Mouse (Mus musculus): ENCODE measurements at regions not wholly inside any gene's neighbourhood (a gene's known extent, or its start where the extent isn't known, plus 50 kb on each side); places are given as distances from the start of the nearest gene placed in this dataset.
A peak's percentile ranks its signal among the peaks of the same experiment; 100 is the strongest.

DNA sequence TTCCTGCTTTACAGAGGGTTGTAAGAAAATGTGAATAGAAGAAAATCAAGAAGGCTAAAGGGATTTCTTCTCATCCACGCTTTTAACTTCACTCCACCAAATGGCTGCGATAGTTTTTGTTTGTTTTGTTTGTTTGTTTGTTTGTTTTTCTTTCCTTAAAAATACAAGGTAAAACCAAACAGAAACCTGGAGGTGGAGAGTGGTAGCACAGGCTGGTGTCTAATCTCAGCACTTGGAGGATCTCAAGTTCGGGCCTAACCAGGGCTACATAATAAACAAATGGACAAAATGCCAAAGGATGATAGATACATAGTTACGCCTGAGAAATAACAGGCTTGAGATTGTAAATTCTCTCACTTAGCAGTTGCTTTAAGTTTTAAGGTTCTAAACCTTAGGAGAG lies 50.8 kb upstream of the Mboat1 start:
- Histone ChIP-seq H3K4me2 (replicated peaks) (no peak overlapping the region), H3K9ac (no peak overlapping the region), H3K27ac (no peak overlapping the region), H3K36me3 (no peaks in the 10 kb centered on the region), H3K9me3 (replicated peaks) (0 out of 2 replicates have a peak, but pooled peaks cover 3% of the 10 kb centered on the region), H3K4me1 (0 out of 2 replicates have a peak, but pooled peaks cover 4% of the 10 kb centered on the region), H3K4me3 (no peak overlapping the region), H3K27me3 (no peaks in the 10 kb centered on the region)
- 69% methylated on average over 4 of the region's 4 CpGs for WGBS
- 0 out of 2 replicates have a peak, but pooled peaks have one; percentile 56 for ATAC-seq (ENCODE audit: low FRiP score)

DNA sequence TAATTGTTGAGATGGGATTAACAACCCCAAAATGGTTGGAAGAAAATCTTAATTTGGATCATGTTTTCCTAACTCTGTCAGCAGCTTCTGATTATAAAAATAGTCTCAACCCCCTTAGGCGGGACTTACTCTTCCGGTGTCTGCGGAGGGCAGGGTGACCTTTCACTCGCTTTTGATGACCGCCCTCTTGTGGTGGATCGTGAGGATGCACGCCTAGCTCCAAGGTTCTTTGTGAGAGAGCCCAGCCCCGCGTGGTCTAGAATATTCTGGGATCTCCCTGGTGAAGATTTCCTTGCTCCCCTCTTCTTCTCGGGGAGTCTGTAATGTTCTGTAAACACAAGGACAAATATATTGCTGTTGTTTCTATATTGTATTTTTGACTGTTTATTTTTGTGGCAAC lies 51.3 kb upstream of the Mboat1 start:
- Histone ChIP-seq H3K9me3 (replicated peaks) (0 out of 2 replicates have a peak, but pooled peaks cover 3% of the 10 kb centered on the region), H3K4me1 (0 out of 2 replicates have a peak, but pooled peaks cover 4% of the 10 kb centered on the region), H3K9ac (no peak overlapping the region), H3K27ac (no peak overlapping the region), H3K36me3 (no peaks in the 10 kb centered on the region), H3K4me3 (no peak overlapping the region), H3K27me3 (no peaks in the 10 kb centered on the region), H3K4me2 (replicated peaks) (no peak overlapping the region)
- WGBS = 2% methylated on average over 10 of the region's 10 CpGs
- ATAC-seq (ENCODE audit: low FRiP score) = peak; percentile 91

DNA sequence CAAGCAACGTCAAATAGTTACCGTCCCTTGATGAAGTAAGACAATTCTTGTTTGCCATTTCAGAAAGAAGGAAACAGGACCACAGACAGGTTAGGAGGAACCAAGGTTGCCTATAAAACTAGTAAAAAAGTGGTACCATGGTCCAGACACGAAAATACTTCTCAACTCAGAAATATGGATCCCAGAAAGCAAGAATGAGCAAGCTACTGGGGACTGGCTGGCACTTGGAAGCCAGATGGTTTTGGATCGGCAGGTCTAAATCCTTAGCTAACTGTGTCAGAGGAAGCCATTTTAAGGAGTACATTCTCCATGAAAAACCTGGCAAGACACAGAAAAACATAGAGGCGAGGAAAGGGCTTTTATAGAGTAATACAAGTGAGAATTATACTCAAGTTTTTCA lies 51.9 kb upstream of the Mboat1 start:
- Histone ChIP-seq H3K4me3 (no peak overlapping the region), H3K4me1 (0 out of 2 replicates have a peak, but pooled peaks cover 4% of the 10 kb centered on the region)
- WGBS = 88% methylated on average over 5 of the region's 5 CpGs

DNA sequence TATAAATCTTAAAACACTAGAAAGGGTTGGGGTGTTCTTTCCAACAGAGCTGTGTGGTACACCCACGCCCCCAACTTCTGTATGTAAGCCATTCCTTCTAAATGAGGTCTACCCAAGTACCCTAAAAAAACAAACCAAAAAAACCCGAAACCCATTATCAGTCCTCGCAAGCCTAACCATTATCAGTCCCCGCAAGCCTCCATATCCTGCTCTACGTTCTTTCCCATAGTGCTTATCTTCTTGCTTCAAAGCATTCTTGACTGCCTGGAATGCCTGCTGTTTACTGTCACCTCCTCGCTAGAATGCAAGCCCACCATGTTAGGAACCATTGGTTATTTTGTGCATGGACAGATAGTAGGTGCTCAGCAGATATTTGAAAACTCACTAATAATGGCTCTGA lies 52.3 kb upstream of the Mboat1 start:
- no peak overlapping the region for H3K4me2 ChIP-seq (replicated peaks)
- H3K36me3 ChIP-seq = no peaks in the 10 kb centered on the region
- H3K27ac ChIP-seq = no peak overlapping the region
- H3K4me1 ChIP-seq = 0 out of 2 replicates have a peak, but pooled peaks cover 4% of the 10 kb centered on the region
- H3K4me3 ChIP-seq = no peak overlapping the region
- no peak overlapping the region for H3K9ac ChIP-seq
- no peak for ATAC-seq (ENCODE audit: low FRiP score)
- H3K27me3 ChIP-seq = no peaks in the 10 kb centered on the region
- no peaks in the 10 kb centered on the region for H3K9me3 ChIP-seq (replicated peaks)
- WGBS = 86% methylated on average over 6 of the region's 6 CpGs

More for the DNA sequence above, 51.9 kb upstream of the Mboat1 start:
- Histone ChIP-seq H3K36me3 (no peaks in the 10 kb centered on the region), H3K9me3 (replicated peaks) (0 out of 2 replicates have a peak, but pooled peaks cover 3% of the 10 kb centered on the region), H3K4me2 (replicated peaks) (no peak overlapping the region), H3K27me3 (no peaks in the 10 kb centered on the region), H3K9ac (no peak overlapping the region), H3K27ac (no peak overlapping the region)
- no peak for ATAC-seq (ENCODE audit: low FRiP score)

DNA sequence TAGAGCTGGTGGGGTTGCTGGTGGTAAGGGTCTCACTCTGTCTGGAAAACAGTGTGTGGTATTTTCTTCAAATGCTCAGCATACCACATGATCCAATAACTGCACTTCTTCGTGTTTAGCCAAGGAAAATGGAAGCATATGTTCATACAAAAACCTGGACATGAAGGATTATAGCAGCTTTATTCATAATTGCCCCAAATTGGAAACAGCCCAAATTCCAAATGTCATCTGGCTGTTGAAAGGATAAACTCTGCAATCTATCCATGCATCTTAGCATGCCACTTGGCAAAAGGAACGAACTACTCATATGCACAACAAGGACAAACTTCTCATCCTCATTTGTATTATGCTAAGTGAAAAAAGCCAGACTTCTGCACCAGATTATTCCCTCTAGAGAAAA lies 53.5 kb upstream of the Mboat1 start:
- H3K27ac ChIP-seq = no peak overlapping the region
- H3K4me2 ChIP-seq (replicated peaks) = no peak overlapping the region
- ATAC-seq (ENCODE audit: low FRiP score) = no peak
- no peaks in the 10 kb centered on the region for H3K27me3 ChIP-seq
- H3K9ac ChIP-seq = no peak overlapping the region
- 79% methylated on average over 2 of the region's 2 CpGs for WGBS
- no peaks in the 10 kb centered on the region for H3K9me3 ChIP-seq (replicated peaks)
- H3K4me3 ChIP-seq = no peak overlapping the region
- 0 out of 2 replicates have a peak, but pooled peaks cover 4% of the 10 kb centered on the region for H3K4me1 ChIP-seq
- no peaks in the 10 kb centered on the region for H3K36me3 ChIP-seq

DNA sequence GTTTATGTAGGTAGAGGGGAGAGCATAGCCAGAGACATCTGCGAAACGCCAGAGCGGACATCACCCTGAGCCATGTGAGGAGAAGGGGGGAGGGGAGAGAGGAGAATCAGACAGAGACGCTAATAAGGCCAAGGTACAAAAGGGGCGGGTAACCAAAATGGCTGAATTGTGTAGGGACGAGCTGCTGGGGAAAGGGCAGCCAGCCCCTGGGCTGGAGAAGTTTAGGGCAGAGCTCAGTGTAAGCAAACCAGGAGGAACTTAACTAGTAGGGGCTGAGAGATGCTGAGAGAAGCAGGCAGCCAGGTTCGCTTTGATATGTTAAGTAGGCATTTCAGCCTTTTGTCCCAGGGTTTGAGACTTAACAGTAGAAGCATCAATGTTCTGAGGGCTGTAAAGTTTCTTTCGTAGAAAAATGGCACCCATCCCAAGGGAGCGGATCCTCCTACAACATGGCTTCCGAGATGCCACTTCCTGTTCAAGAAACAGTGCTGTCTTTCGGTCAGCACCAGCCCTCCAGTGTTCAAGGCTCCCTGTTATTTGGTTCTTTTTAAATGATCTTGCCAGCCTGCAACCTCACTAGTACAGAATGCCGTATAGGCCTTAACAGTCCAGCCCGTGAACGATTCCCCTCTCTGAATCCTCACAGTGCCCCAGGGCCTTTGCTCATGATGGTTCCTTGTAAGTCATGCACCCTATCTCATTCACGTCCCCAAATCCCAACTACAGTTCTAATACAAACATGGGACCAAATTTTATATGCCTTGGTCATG lies 55.4 kb upstream of the Mboat1 start:
- Histone ChIP-seq H3K9me3 (replicated peaks) (no peaks in the 10 kb centered on the region), H3K9ac (no peak overlapping the region), H3K4me1 (0 out of 2 replicates have a peak, but pooled peaks cover 4% of the 10 kb centered on the region), H3K27me3 (no peaks in the 10 kb centered on the region), H3K36me3 (no peaks in the 10 kb centered on the region), H3K4me3 (no peak overlapping the region), H3K27ac (no peak overlapping the region), H3K4me2 (replicated peaks) (no peak overlapping the region)
- 64% methylated on average over 15 of the region's 15 CpGs for WGBS
- ATAC-seq (ENCODE audit: low FRiP score) = no peak

DNA sequence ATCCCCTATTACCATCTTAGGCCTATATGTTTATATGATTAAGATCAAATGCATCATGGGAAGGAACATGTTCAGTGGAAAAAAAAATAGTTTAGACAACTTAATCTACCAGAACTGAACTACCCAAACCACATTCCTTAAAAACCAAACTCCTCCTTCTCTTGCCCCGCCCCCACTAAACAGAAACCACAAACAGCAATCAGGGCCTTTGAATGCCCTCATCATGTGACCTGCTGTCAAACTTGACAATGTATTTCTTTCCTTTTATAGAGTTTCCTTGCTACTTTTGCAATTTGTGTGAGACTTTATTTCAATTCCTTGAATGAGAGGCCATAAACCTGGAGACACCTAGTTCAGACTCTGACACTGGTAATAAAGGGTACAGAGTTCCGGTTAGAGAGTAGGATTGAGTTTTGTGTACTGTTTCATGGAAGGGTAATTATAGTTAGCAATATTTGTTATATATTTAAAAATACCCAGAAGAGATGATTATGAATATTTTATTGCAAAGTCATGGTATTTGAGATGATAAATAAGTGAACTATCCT lies 61.7 kb upstream of the Mboat1 start:
- no peak overlapping the region for H3K4me3 ChIP-seq
- no peak for ATAC-seq (ENCODE audit: low FRiP score)
- H3K4me2 ChIP-seq (replicated peaks) = no peak overlapping the region
- H3K9me3 ChIP-seq (replicated peaks) = no peaks in the 10 kb centered on the region
- H3K27me3 ChIP-seq = no peaks in the 10 kb centered on the region
- no peak overlapping the region for H3K9ac ChIP-seq
- H3K36me3 ChIP-seq = no peaks in the 10 kb centered on the region
- no peak overlapping the region for H3K27ac ChIP-seq
- H3K4me1 ChIP-seq = no peaks in the 10 kb centered on the region
- WGBS = 90% methylated on average over 2 of the region's 2 CpGs

DNA sequence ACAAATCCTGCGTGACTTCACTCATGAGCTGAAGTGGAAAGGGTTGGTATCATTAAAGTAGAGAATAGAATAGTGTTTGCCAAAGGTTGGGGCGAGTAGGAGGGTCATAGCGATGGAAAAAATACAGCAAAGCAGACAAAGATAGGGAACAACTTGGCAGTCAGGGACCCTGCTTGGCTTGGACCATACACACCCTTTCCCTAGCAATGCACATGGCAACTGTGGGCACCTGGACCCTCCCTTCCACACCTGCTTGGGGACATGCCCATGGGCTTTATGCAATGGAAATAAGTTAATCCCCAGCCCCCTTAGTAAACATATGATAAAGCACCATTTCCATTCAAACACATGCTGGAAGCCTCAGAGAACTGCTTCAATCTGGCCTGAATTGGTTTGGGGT lies 62.2 kb upstream of the Mboat1 start:
- Histone ChIP-seq H3K27me3 (no peaks in the 10 kb centered on the region), H3K27ac (no peak overlapping the region), H3K4me3 (no peak overlapping the region), H3K4me2 (replicated peaks) (no peak overlapping the region), H3K9me3 (replicated peaks) (no peaks in the 10 kb centered on the region), H3K9ac (no peak overlapping the region), H3K36me3 (no peaks in the 10 kb centered on the region), H3K4me1 (no peaks in the 10 kb centered on the region)
- ATAC-seq (ENCODE audit: low FRiP score) = no peak
- WGBS = 81% methylated on average over 3 of the region's 3 CpGs

DNA sequence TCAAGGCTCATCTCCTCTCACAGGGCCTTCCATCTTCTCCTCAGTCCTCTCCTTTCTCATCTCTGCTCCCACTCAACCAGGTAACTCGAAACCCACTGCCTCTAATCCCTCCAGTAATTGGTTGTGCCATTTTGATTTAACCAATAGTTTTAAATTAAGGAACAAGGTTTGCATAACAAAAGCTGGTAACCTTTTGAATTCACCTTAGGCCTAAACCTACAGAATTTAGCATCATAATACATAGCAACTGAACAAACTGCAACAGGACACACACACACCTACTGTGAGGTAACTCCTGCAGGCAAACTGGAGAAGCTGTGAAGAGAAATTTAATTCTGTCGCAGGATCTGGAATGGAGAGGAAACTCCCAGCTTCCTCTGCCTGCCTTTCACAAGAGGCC lies 66.9 kb upstream of the Mboat1 start:
- no peaks in the 10 kb centered on the region for H3K36me3 ChIP-seq
- no peak overlapping the region for H3K4me3 ChIP-seq
- 54% methylated on average over 2 of the region's 2 CpGs for WGBS

DNA sequence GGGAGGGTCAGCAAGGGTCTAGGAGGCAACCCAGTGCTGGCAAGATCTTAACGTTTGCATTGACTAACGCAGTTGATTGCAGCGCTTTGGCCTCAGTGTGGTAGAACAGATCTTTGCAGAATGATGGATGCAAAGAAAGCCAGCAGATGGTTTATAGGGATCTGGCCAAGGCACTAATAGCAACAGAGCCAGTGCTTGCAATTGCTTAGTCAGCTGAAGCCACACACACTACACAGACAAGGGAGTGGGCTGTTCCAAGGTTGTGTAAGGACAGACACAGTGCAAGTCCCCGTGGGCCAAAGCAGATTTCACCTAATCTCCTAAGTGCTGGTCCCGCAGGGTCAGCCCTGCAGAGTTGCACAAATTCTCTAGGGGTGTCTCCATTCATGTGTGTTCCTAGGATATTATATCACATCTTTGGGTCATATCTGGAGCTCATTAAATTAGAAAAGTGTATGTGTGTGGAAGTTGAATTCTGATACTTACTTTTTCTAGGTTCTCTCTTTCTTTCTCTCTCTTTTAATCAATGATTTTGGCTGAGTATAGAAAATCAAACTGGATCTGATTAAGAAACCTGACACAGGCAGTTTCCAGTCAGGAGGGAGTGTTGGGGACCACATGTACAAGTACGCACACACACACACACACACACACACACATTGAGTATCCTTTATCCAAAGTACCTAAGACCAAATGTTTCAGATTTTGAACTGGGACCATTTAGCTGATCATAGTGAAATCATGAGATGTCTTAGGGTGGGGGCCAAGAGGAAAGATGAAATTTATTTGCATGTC lies 68.5 kb upstream of the Mboat1 start:
- Histone ChIP-seq H3K9ac (no peak overlapping the region), H3K4me3 (no peak overlapping the region), H3K4me2 (replicated peaks) (no peak overlapping the region), H3K9me3 (replicated peaks) (no peaks in the 10 kb centered on the region), H3K36me3 (no peaks in the 10 kb centered on the region), H3K27ac (no peak overlapping the region), H3K27me3 (no peaks in the 10 kb centered on the region), H3K4me1 (no peaks in the 10 kb centered on the region; the same call in 1 of the 2 replicates)
- WGBS = 81% methylated on average over 6 of the region's 6 CpGs
- ATAC-seq (ENCODE audit: low FRiP score) = no peak

More for the DNA sequence above, 66.9 kb upstream of the Mboat1 start:
- no peak overlapping the region for H3K9ac ChIP-seq
- H3K4me2 ChIP-seq (replicated peaks) = no peak overlapping the region
- H3K27ac ChIP-seq = no peak overlapping the region
- H3K4me1 ChIP-seq = no peaks in the 10 kb centered on the region; the same call in 1 of the 2 replicates
- no peaks in the 10 kb centered on the region for H3K9me3 ChIP-seq (replicated peaks)
- no peaks in the 10 kb centered on the region for H3K27me3 ChIP-seq
- no peak for ATAC-seq (ENCODE audit: low FRiP score)

DNA sequence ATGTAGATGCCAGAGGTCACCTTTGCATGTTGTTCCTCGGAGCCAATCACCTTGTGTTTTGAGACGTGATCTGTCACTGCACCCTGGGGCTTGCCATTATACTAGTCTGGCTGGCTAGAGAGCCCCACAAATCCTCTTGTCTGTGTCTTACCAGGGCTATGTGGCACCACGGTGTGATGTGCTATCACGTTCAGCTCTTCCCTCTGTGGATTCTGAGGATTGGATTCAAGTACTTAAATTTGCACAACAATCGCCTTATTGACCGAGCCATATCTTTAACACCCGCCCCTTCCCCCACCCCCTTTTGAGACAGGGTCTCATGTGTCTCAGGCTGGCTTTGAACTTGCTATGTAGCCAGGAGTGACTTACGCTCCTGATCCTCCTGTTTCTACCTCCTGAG lies 70.8 kb upstream of the Mboat1 start:
- Histone ChIP-seq H3K4me3 (no peak overlapping the region), H3K36me3 (no peaks in the 10 kb centered on the region), H3K9ac (no peak overlapping the region), H3K27ac (no peak overlapping the region), H3K4me2 (replicated peaks) (no peak overlapping the region), H3K9me3 (replicated peaks) (no peaks in the 10 kb centered on the region), H3K4me1 (no peaks in the 10 kb centered on the region; the same call in 1 of the 2 replicates), H3K27me3 (no peaks in the 10 kb centered on the region)
- no peak for ATAC-seq (ENCODE audit: low FRiP score)
- 51% methylated on average over 8 of the region's 8 CpGs for WGBS

DNA sequence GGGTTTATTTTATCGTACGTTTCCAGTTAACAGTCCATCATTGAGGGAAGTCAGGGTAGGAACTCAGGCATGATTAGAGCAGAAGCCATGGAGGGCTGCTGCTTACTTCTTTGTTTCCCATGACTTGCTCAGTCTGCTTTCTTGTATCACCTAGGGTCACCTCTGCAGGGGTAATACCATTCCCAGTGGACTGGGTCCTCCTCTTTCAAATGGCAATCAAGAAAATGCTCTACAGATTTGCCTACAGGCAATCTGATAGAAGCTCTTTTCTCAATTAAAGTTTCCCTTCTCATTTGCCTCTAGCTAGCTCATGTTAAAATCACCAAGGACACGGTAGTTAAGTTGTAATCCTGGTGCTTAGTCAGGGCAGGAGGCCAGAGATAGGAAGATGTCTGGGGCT lies 72.5 kb upstream of the Mboat1 start:
- ATAC-seq (ENCODE audit: low FRiP score) = no peak
- Histone ChIP-seq H3K4me3 (no peak overlapping the region), H3K4me1 (no peaks in the 10 kb centered on the region; the same call in 1 of the 2 replicates), H3K27ac (no peak overlapping the region), H3K4me2 (replicated peaks) (no peak overlapping the region), H3K9ac (no peak overlapping the region), H3K9me3 (replicated peaks) (no peaks in the 10 kb centered on the region), H3K36me3 (no peaks in the 10 kb centered on the region), H3K27me3 (no peaks in the 10 kb centered on the region)
- WGBS = 89% methylated on average over 3 of the region's 3 CpGs

Measured in hindbrain, embryonic 12.5 days (tissue).